Mouse (Mus musculus) forebrain, embryonic 14.5 days (tissue): Measurements from ENCODE around the gene Lpcat4. TPM values are rescaled to one million over a fixed set of nuclear protein-coding genes. Genes with fewer than 3 reads are reported as not detected.
A peak's percentile ranks its signal among the peaks of the same experiment; 100 is the strongest.

ENCODE experiments used
- ATAC-seq: fragments of 200-750 bp; cut with Nextera tagmentation; 2 replicates; pipeline ENCODE4 v1.8.0; 2017; ENCODE audit warnings: mild to moderate bottlenecking, moderate library complexity
- DNase-seq: peaks from one replicate; pipeline ENCODE4 v3.0.0-alpha.2; 2015; ENCODE audit warnings: low spot score
- H3K27ac ChIP-seq: fragments of 300-500 bp; sonication (generic); 2 replicates; pipeline ENCODE4 v1.5.1; 2014; ENCODE audit warnings: low read depth, mild to moderate bottlenecking, control low read depth, low read length, moderate library complexity
- H3K27me3 ChIP-seq: fragments of 300-500 bp; sonication (generic); replicated peaks from 2 replicates; pipeline ENCODE4 v1.6.1; 2014; ENCODE audit warnings: low read length, control low read depth, mixed read lengths; ENCODE audit not compliant: control insufficient read depth, insufficient read depth
- H3K36me3 ChIP-seq: fragments of 300-500 bp; sonication (generic); 2 replicates; pipeline ENCODE4 v1.6.1; 2014; ENCODE audit warnings: low read length, control low read depth; ENCODE audit not compliant: control insufficient read depth, insufficient read depth
- H3K4me1 ChIP-seq: fragments of 300-500 bp; sonication (generic); 2 replicates; pipeline ENCODE4 v1.6.1; 2014; ENCODE audit warnings: antibody characterized with exemption, low read length, control low read depth; ENCODE audit not compliant: control insufficient read depth, insufficient read depth
- H3K4me2 ChIP-seq: fragments of 300-500 bp; sonication (generic); 2 replicates; pipeline ENCODE4 v1.6.1; 2014; ENCODE audit warnings: mild to moderate bottlenecking, control low read depth, low read length
- H3K4me3 ChIP-seq: fragments of 300-500 bp; sonication (generic); 2 replicates; pipeline ENCODE4 v1.5.1; 2014; ENCODE audit warnings: low read depth, low read length, control low read depth
- H3K9ac ChIP-seq: fragments of 300-500 bp; sonication (generic); 2 replicates; pipeline ENCODE4 v1.6.1; 2014; ENCODE audit warnings: mild to moderate bottlenecking, low read length, control low read depth, moderate library complexity
- H3K9me3 ChIP-seq: fragments of 300-500 bp; sonication (generic); replicated peaks from 2 replicates; pipeline ENCODE4 v1.6.1; 2016; ENCODE audit warnings: low read length, control low read depth, mixed read lengths; ENCODE audit not compliant: control insufficient read depth
- WGBS: fragments of 180-500 bp; shearing (Covaris S2); extraction: QIAGEN DNeasy Blood & Tissue Kit; methylation state at CpG from one replicate; pipeline ENCODE4 v1.1.7; 2014; 5-methylcytosine and 5-hydroxymethylcytosine counted together
- polyA plus RNA-seq: library from polyadenylated mRNA; unstranded; fragments of >200 nt; fragmentation: Nextera tagmentation; extraction: Ambion mirVana; gene quantifications from 2 replicates; pipeline ENCODE4 v1.2.1, GENCODE M21; 2014

Lpcat4 gene
- polyA plus RNA-seq, 1 experiment from 2014 or later = 8.1 TPM

DNA sequence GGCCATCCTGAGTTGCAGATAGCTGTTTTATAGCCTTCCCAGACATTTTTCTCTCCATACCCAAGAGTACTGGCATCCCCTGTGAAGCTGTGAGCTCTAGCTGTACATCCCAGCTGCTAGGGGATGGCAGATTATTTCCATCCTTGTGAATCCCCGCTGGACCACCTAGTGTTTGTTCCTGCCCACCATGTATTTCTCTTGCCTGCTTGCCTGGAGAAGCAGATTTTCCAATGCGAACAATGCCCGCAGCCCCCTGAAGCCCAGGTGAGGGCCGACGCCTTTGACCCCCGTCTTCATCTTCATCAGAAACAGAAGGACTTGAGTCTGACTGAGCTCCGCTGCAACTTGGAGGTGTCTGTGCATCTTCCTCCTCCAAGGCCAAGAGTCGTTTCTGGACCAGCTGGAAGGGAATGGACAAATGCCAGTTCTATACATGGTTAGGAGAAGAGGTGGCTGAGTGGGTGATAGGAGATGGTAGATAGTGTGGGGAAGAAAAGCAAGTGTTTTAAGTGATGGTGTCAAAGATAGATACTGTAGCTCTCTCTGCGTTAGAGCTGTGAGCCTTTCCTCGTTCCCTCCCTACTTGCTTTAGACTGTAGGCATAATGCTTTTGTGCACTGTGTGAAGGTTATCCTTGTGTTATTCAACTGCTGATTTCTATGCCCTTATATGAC lies 10.6 kb downstream of the Lpcat4 start:
- H3K9ac ChIP-seq = no peak overlapping the region
- no peak overlapping the region for H3K27ac ChIP-seq
- H3K4me3 ChIP-seq = no peak overlapping the region
- H3K4me2 ChIP-seq = no peak overlapping the region
- H3K27me3 ChIP-seq = no peaks in the 10 kb centered on the region
- H3K9me3 ChIP-seq = no peaks in the 10 kb centered on the region
- DNase-seq = no peak
- WGBS = 88% methylated on average over 10 of the region's 10 CpGs
- H3K4me1 ChIP-seq = no peaks in the 10 kb centered on the region
- no peak for ATAC-seq
- H3K36me3 ChIP-seq = peaks cover 12% of the 10 kb centered on the region; the same call in 1 of the 2 replicates

- ATAC-seq (no peak), DNase-seq (no peak)
- no peaks in the 10 kb centered on the region for H3K27me3 ChIP-seq
- no peaks in the 10 kb centered on the region for H3K9me3 ChIP-seq
- H3K9ac ChIP-seq = no peak overlapping the region
- no peak overlapping the region for H3K4me2 ChIP-seq
- no peak overlapping the region for H3K27ac ChIP-seq
- H3K36me3 ChIP-seq = no peaks in the 10 kb centered on the region
- H3K4me1 ChIP-seq = no peaks in the 10 kb centered on the region
- WGBS = 64% methylated on average over 7 of the region's 7 CpGs
- no peak overlapping the region for H3K4me3 ChIP-seq
Measured at GRCm38 (mm10) chr2:112254675-112255515, 15.6 kb downstream of the Lpcat4 start.

DNA sequence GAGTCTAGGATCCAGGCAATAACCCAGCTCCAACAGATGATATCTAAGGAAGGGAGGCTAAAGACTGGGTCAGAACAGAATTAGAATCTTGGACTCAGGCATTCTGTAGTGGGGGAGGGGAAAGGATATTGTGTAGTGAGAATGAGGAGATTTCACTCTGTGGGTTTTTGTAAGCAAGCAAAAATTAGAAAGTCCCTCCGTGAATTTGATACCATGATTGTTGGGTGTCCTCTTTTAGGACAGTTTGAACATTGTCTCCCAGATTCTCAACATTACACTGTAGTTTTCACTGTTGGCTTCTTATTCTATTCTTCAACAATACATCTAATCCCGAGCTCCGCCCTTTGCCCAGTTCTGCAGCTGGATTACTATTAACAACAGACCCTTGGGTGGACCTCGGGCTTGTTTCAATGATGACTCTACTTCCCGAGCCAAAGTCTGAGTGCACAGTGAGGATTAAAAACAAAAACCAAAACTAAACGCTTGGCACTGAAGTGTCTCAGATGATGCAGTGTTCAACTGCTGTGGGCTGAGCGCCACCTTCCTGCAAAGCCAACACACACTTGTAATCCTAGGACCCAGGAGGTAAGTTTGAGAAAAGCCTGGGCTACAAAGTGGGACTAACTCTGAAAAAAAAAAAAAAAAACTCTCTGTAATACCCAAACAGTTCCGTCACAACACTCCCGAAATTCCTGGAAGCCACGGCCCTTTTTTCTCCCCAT lies 20.1 kb downstream of the Lpcat4 start, which contains the start of gene Nutm1:
TSS of gene Nutm1 (minus strand) at position 51 of the 722 bp plus-strand sequence.
- 75% methylated on average over 10 of the region's 10 CpGs for WGBS

GRCm38 (mm10) chr2:112261748-112262653 lies 22.7 kb downstream of the Lpcat4 start, which contains the start of gene Nop10:
TSS of gene Nop10 (plus strand) at chr2:112261926.
- Histone ChIP-seq H3K27me3 (no peaks in the 10 kb centered on the region), H3K27ac (peak within 1 kb of the TSS; percentile 53; the same call in 1 of the 2 replicates), H3K36me3 (no peaks in the 10 kb centered on the region), H3K4me2 (peak within 1 kb of the TSS; percentile 66), H3K4me1 (peaks cover 18% of the 10 kb centered on the region), H3K4me3 (peak within 1 kb of the TSS; percentile 62), H3K9ac (peak within 1 kb of the TSS; percentile 68), H3K9me3 (no peaks in the 10 kb centered on the region)
- DNase-seq (peak; percentile 97), ATAC-seq (peak; percentile 68)
- under 1% methylated on average over 36 of the region's 36 CpGs for WGBS

More for the DNA sequence above, 20.1 kb downstream of the Lpcat4 start, which contains the start of gene Nutm1:
- ATAC-seq (no peak), DNase-seq (no peak)
- no peaks in the 10 kb centered on the region for H3K27me3 ChIP-seq
- H3K4me1 ChIP-seq = peaks cover 10% of the 10 kb centered on the region
- H3K4me3 ChIP-seq = no peak within 1 kb of the TSS
- H3K27ac ChIP-seq = no peak within 1 kb of the TSS
- H3K9ac ChIP-seq = no peak within 1 kb of the TSS
- H3K4me2 ChIP-seq = no peak within 1 kb of the TSS
- no peaks in the 10 kb centered on the region for H3K36me3 ChIP-seq
- H3K9me3 ChIP-seq = no peaks in the 10 kb centered on the region

- ATAC-seq (no peak), DNase-seq (no peak)
Measured at GRCm38 (mm10) chr2:112262779-112263295, 23.6 kb downstream of the Lpcat4 start.

GRCm38 (mm10) chr2:112264364-112264763 lies 25.1 kb downstream of the Lpcat4 start:
- Histone ChIP-seq H3K36me3 (no peaks in the 10 kb centered on the region), H3K4me3 (no peak overlapping the region), H3K9ac (no peak overlapping the region), H3K4me2 (no peak overlapping the region), H3K9me3 (no peaks in the 10 kb centered on the region), H3K27ac (no peak overlapping the region), H3K4me1 (peaks cover 30% of the 10 kb centered on the region), H3K27me3 (no peaks in the 10 kb centered on the region)
- DNase-seq (no peak), ATAC-seq (no peak)
- 80% methylated on average over 4 of the region's 4 CpGs for WGBS

More at GRCm38 (mm10) chr2:112262779-112263295, 23.6 kb downstream of the Lpcat4 start:
- Histone ChIP-seq H3K27ac (no peak overlapping the region), H3K4me1 (peaks cover 26% of the 10 kb centered on the region), H3K36me3 (no peaks in the 10 kb centered on the region), H3K9ac (peak overlapping the region; percentile 68; the same call in 1 of the 2 replicates), H3K27me3 (no peaks in the 10 kb centered on the region), H3K4me2 (peak overlapping the region; percentile 66), H3K9me3 (no peaks in the 10 kb centered on the region), H3K4me3 (peak overlapping the region; percentile 62)
- WGBS = 35% methylated on average over 4 of the region's 4 CpGs

DNA sequence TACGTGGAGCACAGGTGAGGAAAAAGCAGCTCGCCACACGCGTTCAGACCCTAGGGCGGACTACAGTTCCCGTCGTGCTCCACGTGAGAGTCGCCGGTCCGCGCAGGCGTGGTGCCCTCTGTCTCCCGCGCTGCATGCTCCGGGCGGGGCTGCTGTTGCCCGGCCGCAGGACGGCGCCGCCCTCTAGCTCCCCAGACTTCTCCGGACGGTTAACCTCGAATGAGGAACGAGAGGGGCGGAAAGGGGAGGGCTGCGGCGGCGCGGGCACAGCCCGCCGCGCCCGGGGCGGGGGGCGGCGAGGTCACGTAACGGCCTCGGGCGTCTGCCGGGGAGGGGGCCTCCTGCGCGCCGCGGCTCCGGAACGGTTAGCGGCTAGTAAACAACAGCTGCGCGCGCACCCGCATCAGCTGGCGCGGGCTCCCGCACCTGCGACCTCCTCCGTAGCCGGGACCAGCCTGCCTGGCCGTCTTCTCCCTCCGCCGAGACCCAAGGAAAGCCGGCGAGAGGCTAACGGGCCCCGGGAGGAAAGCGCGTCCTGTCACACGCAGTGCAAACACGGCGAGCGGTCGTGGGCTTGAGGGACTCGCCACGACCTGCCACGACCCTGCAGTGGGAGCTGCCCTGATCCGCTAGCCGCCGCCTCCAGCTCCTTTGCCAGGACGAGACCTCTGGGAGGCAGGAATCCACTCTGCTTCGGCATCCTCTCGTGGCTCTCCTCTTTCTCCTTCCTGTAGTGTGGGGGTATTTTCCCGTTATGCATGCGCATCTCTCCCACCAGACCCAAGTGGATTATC lies 26.4 kb downstream of the Lpcat4 start, which contains the start of gene Slc12a6:
TSS of gene Slc12a6 (plus strand) at position 378 of the 794 bp plus-strand sequence.
- DNase-seq = peak; percentile 93
- under 1% methylated on average over 71 of the region's 85 CpGs for WGBS
- no peaks in the 10 kb centered on the region for H3K27me3 ChIP-seq
- peak within 1 kb of the TSS; percentile 86 for H3K9ac ChIP-seq
- no peaks in the 10 kb centered on the region for H3K36me3 ChIP-seq
- peak within 1 kb of the TSS; percentile 82 for H3K4me3 ChIP-seq
- peaks cover 33% of the 10 kb centered on the region for H3K4me1 ChIP-seq
- peak within 1 kb of the TSS; percentile 93 for H3K27ac ChIP-seq
- peak; percentile 95 for ATAC-seq
- H3K9me3 ChIP-seq = no peaks in the 10 kb centered on the region
- peak within 1 kb of the TSS; percentile 95 for H3K4me2 ChIP-seq
